Mouse (Mus musculus) kidney, adult 2 months (tissue): ENCODE data around the gene Gpbp1.

Experiments used
- CTCF ChIP-seq: fragments of 200-500 bp; conservative IDR thresholded peaks from 2 replicates; pipeline ENCODE4 v1.5.1; 2011; ENCODE audit warnings: low read depth, mild to moderate bottlenecking, control low read depth, low read length, moderate library complexity, mixed read lengths; ENCODE audit not compliant: insufficient read depth, insufficient read length
- POLR2A ChIP-seq: fragments of 200-500 bp; IDR thresholded peaks from one replicate; pipeline ENCODE4 v1.6.1; 2011; ENCODE audit warnings: low read depth, low read length, control low read depth

GRCm38 (mm10) chr13:111532178-111532948 is 42.5 kb upstream of the Gpbp1 start:
- peak; percentile 36; the same call in 1 of the 2 replicates for TF ChIP-seq CTCF
- no peak for TF ChIP-seq POLR2A
